Mouse (Mus musculus) retina, embryonic 14.5 days (tissue): Measurements from ENCODE around the gene Acot7.
"Not testable (repeated sequence)": the region's sequence is repeated elsewhere in the genome, so short reads cannot be mapped to it uniquely, and the experiment has no call there.

ENCODE experiments used
- DNase-seq: peaks from one replicate; pipeline ENCODE4 v3.0.0-alpha.2; 2015; ENCODE audit warnings: low spot score

Acot7 gene

DNA sequence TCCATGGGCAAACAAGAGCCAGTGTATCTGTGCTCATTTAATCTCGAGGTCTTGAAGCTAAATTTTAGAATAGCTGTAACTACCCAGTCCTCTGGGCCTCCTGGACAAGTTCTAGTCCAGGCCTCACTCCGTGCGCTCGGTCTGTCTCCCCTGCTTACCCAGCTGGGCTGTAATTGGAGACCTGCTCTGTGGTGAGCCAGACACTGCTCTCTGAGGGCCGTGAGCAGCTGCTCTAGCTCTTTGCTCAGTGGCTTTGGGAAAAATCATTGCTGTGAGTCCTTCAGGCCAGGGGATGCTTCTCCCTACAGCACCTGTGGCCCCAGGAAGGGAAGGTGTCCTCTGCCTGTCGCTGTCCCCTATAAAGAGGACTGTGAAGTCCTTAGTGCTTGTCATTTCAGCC lies 28.3 kb downstream of the Acot7 start:
- no peak for DNase-seq

DNA sequence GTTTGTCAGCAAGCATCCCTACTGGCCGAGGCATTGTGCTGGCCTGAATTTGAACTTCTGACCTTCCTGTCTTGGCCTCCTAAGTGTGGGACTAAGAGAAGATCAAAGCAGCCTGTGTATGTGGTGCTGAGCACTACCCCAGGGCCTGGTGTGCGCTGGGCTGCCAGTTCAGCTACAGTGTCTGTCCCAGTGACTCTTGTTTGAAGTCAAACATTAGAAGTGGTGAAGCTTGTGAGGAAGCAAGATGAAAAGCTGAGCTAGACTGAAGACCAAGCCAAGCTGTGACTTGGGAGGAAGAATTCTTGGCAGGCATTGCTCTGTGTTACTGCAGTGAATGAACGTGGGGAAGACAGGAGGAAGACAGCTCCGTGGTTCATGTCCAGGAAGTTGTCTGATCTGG lies 31.7 kb downstream of the Acot7 start:
- no peak for DNase-seq

GRCm38 (mm10) chr4:152212091-152212505 lies 34.2 kb downstream of the Acot7 start:
- no peak for DNase-seq

DNA sequence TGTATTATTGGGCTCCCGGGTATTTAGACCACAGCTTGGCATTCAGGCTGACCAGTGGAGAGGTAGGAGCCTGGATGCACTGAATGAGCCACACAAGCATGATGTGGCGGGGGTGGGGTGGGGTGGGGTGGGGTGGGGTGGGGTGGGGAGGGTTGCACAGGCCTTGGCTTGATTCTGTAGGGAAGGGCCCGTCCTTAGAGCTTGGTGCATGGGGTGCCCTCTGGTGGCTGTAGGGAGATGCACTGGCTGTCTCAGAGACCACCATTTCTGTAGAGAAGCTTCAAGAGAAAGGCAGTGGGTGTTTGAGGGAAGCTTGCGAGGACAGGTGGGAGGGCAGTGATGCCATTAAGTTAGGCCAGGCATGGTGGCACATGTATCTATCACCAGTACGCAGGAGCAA lies 34.6 kb downstream of the Acot7 start:
- DNase-seq, result peak; percentile 80

DNA sequence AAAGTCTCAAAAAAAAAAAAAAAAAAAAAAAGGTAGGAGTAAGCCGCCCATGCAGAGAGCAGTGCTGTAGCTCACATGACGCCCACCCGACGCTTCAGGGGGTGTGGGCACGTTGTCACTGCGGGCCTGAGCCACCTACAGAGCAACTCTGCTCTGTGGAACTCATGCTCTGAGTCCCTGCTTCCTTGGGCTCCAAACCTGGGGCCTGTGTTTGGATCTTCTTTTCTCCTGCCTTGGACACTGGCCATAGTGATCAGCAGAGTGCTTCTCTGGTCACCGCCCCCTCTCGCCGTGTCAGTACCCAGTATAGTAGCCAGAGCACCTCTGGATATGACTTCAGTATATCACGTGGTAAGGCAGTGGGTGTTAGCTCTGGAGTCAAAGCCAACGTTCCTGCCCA lies 35.0 kb downstream of the Acot7 start:
- DNase-seq, result no peak

- DNase-seq, result peak; percentile 94
These were observed 36.0 kb downstream of the Acot7 start for GRCm38 (mm10) chr4:152213760-152214480.

DNA sequence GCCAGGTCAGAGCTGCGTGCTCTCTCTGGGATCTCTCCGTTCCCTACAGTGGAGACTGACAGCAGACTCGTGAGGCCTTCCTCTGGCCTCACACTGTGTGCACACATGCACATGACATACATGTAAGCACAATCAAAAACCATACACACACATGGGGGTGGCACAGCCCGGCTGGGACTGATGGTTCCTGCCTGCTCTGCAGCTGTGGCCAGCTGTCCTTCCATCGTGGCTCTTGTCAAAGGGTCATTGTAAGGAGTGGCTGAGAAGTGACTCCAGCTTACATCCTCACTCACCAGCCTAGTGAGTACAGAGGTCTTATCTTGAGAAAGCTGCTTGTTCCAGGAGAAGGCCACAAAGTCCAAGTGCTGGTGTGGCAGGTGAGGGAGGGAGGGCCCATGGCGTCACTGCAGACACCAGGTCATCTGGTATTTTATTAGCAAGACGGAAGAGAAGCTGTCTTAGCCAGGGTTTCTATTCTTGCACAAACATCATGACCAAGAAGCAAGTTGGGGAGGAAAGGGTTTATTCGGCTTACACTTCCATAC lies 37.0 kb downstream of the Acot7 start:
- DNase-seq, result no peak

DNA sequence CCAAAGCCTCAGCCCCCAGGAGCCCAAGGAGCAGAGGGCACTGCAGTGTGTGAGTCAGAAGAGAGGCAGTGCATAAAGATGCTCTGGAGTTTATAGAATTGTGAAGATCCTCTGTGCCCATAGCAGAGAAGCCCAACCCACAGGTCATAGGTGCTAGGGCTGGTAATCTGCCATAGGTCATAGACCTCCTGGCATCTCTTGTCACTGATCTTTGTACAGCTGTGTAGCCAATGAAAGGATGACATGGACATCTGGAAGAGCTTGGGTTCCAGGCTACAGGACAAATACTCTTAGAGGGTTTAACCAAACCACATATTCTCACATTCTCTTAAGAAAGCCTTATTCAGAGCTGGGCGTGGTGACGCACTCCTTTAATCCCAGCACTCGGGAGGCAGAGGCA lies 41.7 kb downstream of the Acot7 start:
- DNase-seq, result no peak

- no peak for DNase-seq
These were observed 43.0 kb downstream of the Acot7 start for GRCm38 (mm10) chr4:152220771-152221410.

DNA sequence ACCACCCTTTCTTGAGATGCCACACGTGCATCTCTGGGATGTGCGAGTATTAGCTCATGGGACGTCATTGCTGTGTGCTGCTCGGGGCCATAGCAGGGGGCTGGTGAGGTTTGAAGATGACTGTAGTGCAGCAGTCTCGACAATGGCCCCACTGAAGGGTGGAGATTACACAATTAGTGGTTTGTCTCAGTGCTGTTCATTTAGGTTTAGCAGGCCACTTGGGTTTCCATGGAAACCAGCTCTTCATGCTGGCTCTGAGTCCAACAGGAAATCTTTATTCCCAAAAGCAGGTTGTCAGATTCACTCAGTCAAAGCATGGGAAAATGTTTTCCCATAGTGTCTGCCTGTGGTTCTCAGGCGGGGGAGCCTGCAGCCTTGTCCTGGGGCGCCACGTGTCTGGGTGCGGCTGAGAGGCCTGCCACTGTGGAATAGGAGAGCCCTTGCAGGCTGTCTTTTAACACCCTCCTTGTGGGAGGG lies 43.5 kb downstream of the Acot7 start:
- peak; percentile 80 for DNase-seq

DNA sequence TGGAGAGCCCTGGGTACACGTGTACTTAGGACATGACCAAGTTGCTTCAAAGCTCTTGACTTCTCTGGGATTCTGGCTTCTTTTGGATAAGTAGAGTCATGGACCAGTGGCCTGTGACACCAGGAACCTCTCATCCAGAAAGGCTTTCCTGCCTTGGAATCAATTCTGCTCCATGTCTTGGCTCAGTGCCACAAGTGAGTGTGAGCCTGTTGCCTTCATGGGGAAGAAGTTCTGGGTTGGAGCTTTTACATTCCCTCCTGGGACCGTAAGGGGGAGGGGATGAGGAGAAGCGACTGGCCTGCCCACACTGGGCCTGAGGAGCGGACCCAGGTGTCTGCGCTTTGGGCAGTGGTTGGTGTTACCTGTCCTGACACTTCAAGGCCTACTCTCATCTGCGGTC lies 44.2 kb downstream of the Acot7 start:
- DNase-seq, result no peak

GRCm38 (mm10) chr4:152222513-152222912 lies 44.6 kb downstream of the Acot7 start:
- no peak for DNase-seq

GRCm38 (mm10) chr4:152224156-152224555 lies 46.2 kb downstream of the Acot7 start:
- no peak for DNase-seq

DNA sequence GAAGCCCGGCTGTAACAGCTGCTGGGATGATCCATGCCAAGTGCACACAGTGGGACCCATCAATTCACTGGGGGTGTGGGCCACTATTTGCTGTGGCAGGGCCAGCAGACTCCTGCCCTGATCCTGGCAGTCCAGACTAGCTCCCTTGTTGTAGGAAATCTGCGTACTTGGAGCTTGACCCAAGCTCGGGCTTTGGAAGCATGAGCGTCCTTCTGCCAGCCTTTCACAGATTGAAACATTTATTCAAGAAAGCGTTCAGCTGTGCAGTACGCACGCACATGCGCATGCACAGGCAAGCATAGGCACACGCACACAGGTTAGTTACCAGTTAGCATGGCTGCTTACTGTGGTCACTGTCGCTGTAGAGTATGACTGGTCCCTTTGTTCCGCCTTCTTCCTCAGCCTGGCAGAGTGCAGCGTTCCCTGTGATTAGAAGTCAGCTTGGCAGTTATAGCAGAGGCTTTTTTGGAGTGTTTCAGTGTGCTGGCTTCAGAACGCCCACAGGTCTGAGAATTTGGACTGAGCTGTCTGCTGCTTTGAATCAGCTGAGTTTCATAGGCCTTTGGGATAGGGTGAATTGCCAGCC lies 49.1 kb downstream of the Acot7 start:
- no peak for DNase-seq

- DNase-seq, result no peak
These were observed 50.0 kb downstream of the Acot7 start for GRCm38 (mm10) chr4:152227749-152228527.

DNA sequence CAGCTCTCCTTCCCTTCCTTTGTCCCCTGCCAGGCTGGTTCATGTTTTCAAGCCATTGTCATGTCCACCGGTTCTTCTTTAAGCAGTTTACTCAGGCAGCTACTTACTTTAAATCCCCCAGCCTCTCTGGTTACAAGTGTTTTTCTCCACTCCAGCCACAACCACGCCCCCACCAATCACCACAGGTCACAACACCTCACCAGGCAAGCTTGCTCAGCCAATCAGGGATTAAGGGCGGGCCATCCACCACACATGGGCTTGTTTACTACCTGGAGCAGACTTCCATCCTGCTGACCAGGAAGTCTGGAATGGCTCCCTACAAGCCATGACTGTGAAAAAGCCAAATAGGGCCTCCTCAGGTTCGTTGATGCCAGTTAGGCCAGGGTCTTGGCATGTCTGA lies 52.4 kb downstream of the Acot7 start:
- DNase-seq, result not testable (repeated sequence)

GRCm38 (mm10) chr4:152231326-152231725 lies 53.4 kb downstream of the Acot7 start:
- peak; percentile 60 for DNase-seq

DNA sequence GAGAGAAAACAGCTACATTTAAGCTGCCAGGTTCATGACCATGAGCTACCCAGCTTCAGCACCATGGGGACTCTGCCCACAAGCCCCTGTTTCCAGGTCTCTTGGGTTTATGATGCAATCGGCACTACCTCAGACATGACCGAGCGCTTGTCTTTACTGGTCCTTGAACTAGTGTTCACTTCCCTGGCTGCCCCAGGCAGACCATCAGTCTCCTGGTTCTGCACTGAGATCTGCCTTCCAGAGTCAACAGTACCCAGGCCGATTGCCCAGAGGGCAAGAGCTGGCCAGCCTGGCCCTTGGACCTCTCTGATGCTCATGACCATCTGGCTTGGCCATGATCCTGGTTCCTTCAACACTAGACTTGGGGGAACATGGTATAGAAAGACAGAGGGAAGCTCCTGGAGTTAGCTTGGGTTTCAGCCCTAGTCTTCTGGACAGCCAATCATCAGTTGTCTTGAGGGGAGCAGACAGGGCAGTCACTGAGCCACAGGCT lies 54.5 kb downstream of the Acot7 start:
- no peak for DNase-seq

DNA sequence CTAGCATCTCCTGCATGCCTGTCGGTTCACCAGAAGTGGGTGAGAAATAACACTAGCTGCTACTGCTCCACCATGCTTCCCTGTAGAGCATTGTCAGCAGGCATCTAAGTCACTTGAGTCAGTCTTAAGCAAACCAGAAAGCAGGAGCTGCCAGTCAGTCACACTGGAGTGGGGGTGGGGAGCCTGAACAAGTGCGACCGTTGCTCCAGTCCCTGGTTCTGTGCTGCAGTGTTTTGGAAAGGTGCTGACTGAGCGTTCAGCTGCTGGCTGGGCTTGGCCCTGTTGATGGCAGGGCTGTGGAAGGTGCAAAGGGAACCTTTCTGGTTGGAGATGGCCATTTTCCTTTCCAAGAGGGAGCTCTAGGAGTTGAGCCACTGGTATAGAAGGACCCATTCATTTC lies 62.0 kb downstream of the Acot7 start:
- no peak for DNase-seq

DNA sequence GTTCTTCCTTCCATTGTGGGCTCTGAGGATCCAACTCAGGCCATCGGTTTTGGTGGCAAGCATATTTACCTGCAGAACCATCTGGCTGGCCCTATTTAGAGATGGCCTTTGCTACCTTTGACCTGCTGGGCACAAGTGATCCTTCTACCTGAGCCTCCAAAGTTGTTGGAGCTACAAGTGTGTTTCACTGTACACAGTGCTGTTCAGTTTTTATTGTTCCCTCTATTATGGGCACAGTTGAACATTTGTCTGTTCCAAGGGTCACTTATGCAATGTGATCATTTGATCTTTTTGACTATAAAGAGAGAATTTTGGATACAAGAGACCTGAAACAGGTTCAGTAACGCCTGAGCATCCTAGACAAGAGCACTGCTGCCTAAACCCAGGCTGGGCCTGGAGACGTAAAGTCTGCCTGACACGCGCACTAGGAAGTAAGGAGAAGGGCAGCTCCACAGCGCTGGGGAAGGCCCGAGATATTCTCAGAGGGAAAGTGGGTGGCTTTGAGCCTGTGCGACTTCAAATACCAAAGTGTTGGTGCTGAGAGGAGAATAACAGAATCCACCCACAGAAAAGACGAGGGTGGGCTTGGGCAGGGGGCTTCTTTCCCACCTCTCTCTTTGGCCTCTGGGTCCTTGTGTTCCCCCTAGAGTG lies 65.4 kb downstream of the Acot7 start:
- DNase-seq, result no peak

DNA sequence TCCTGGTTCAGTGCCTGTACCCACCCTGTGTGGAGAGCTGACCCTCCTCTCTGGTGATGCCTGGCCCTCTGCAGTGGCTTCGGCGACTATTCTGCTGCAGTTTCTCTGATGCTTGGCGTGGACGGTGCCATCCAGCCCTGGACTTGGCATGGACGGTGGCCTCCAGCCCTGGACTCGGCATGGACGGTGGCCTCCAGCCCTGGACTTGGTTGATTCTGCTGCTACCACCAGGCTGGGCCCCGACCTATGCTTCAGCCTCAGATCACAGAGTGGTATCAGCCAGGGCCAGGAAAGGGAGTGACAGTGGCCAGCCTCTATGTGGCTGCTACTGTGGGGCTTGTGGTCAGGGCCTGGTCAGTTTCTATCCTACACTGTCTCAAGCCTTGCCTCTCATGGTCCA lies 66.0 kb downstream of the Acot7 start:
- no peak for DNase-seq
